Mouse (Mus musculus) olfactory bulb, adult 2 months (tissue): ENCODE measurements around the gene Vmn2r102.

Experiments used
- CTCF ChIP-seq: fragments of 200-500 bp; IDR thresholded peaks from 2 replicates; pipeline ENCODE4 v1.5.1; 2012; ENCODE audit warnings: low read depth, mild to moderate bottlenecking, low read length, moderate library complexity; ENCODE audit not compliant: insufficient read depth
- POLR2A ChIP-seq: fragments of 200-500 bp; IDR thresholded peaks from 2 replicates; pipeline ENCODE4 v1.6.1; 2012; ENCODE audit warnings: mild to moderate bottlenecking, low read depth, low read length, moderate library complexity; ENCODE audit not compliant: insufficient read depth

DNA sequence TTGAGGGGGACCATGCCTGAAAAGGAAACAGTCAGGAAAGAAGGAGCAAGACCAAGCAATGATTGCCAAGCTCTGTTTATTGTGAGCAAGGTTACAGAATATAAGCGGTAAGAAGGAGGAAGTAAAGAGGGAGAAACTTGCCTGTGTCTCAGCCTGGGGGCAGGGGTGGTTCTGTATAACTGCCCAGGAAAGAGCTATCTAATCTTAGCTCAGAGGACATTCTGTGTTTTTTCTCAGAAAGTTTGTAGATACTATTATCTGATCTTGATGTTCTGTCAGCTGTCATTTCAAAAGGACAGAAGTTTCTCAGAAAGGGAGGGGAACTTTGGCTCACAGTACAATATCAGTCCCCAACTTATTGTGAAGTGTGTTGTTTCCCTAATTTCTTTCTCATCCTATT, 30.8 kb upstream of the Vmn2r102 start:
- no peak for TF ChIP-seq CTCF
- no peak for TF ChIP-seq POLR2A
